8 mouse cellular contexts compared by ENCODE assay signal in the genomic region with DNA sequence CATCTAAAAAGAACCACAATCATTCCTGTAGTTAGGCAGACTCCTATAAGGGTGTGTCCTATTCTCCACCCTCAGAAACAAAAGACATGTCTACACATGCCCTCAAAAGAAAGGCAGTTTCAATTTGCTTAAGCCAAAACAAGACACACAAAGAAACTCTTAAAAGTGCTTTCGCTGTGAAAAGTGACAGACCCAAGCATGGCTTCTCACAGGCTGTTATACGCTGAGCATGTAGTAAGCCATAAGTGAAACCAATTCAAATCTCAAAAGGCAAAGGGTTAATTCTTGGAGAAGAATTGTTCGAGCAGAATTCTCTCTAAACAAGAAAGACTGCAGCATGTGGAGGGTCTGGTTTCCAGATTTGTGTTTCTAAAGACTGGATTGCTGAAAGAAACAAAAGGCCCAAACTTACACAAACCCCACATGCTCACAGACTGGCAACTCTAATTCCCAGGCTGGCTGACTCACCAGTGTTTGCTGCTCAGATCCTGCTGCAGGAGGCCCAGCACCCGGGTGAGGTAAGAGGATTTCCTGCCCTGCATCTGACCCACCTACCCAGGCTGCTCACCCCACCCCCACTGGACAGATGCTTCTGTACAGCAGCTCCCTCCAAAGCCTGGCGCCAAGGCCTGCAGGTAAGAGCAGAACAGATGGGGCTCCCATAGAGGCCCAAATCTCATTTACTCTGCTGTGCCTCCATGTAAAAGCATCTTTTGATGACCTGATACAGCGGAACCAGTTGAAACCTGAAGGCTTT. TPM values are rescaled to one million over a fixed set of nuclear protein-coding genes. Genes with fewer than 3 reads are reported as not detected.
DNase-seq lines count a peak whose midpoint lies in the region; ATAC-seq lines count a peak whose summit lies in the region.

No protein-coding gene starts in this region.

- 35% methylated on average over 6 of the region's 6 CpGs for WGBS in embryonic facial prominence, embryonic 10.5 days
- WGBS in liver, embryonic 12.5 days (ENCODE audit: insufficient replicate concordance), result 50% methylated on average over 6 of the region's 6 CpGs
- WGBS in neural tube, embryonic 11.5 days, result 32% methylated on average over 6 of the region's 6 CpGs

- peak; percentile 46; the same call in 1 of the 2 replicates for ATAC-seq in liver, embryonic 12.5 days
- ATAC-seq in neural tube, embryonic 11.5 days (ENCODE audit: insufficient read depth, low FRiP score, low TSS enrichment), result peak; percentile 77

- peak overlapping the region; percentile 20; the same call in 1 of the 2 replicates for H3K4me3 ChIP-seq in embryonic facial prominence, embryonic 10.5 days
- no peak overlapping the region for H3K4me3 ChIP-seq in liver, embryonic 12.5 days
- H3K4me3 ChIP-seq in neural tube, embryonic 11.5 days (ENCODE audit: low read depth, low read length), result no peak overlapping the region

- no peaks in the 10 kb centered on the region for H3K27me3 ChIP-seq in embryonic facial prominence, embryonic 10.5 days (replicated peaks; ENCODE audit: low read depth, poor library complexity, severe bottlenecking)
- no peaks in the 10 kb centered on the region for H3K27me3 ChIP-seq in liver, embryonic 12.5 days (replicated peaks)
- no peaks in the 10 kb centered on the region for H3K27me3 ChIP-seq in neural tube, embryonic 11.5 days (ENCODE audit: control insufficient read depth, insufficient read depth, low read length)

- no peak overlapping the region for H3K9ac ChIP-seq in liver, embryonic 12.5 days
- no peak overlapping the region for H3K9ac ChIP-seq in neural tube, embryonic 11.5 days (ENCODE audit: low read length)

- H3K27ac ChIP-seq in embryonic facial prominence, embryonic 10.5 days (replicated peaks), result peak overlapping the region; percentile 84
- peak overlapping the region; percentile 31 for H3K27ac ChIP-seq in liver, embryonic 12.5 days
- H3K27ac ChIP-seq in neural tube, embryonic 11.5 days (ENCODE audit: low read depth, low read length), result peak overlapping the region; percentile 45

- peak; percentile 15 for DNase-seq in A20 (ENCODE audit: low read depth, low spot score)
- DNase-seq in adrenal gland, adult 18-20 months (ENCODE audit: low spot score in 2 of 2), result peak; percentile 20 to 33
- DNase-seq in embryonic facial prominence, embryonic 10.5 days (ENCODE audit: low spot score), result peak; percentile 82
- peak; percentile 50 for DNase-seq in heart, adult 8-10 months (ENCODE audit: low spot score)
- peak; percentile 67 for DNase-seq in kidney, adult 9 months
- peak; percentile 65 for DNase-seq in neural tube, embryonic 11.5 days (ENCODE audit: low spot score)
- peak; percentile 58 for DNase-seq in thymus, postnatal 25 days

- H3K9me3 ChIP-seq in embryonic facial prominence, embryonic 10.5 days, result no peaks in the 10 kb centered on the region
- H3K9me3 ChIP-seq in liver, embryonic 12.5 days (replicated peaks), result no peaks in the 10 kb centered on the region
- H3K9me3 ChIP-seq in neural tube, embryonic 11.5 days (ENCODE audit: control insufficient read depth, low read length), result no peaks in the 10 kb centered on the region

- H3K4me2 ChIP-seq in liver, embryonic 12.5 days, result no peak overlapping the region
- no peak overlapping the region for H3K4me2 ChIP-seq in neural tube, embryonic 11.5 days (ENCODE audit: low read depth)

- H3K36me3 ChIP-seq in embryonic facial prominence, embryonic 10.5 days (replicated peaks), result peaks cover 39% of the 10 kb centered on the region
- peaks cover 13% of the 10 kb centered on the region; the same call in 1 of the 2 replicates for H3K36me3 ChIP-seq in liver, embryonic 12.5 days
- H3K36me3 ChIP-seq in neural tube, embryonic 11.5 days (ENCODE audit: control insufficient read depth, insufficient read depth, low read length), result peaks cover 2% of the 10 kb centered on the region; the same call in 1 of the 2 replicates

- peaks cover 32% of the 10 kb centered on the region for H3K4me1 ChIP-seq in embryonic facial prominence, embryonic 10.5 days
- peaks cover 44% of the 10 kb centered on the region for H3K4me1 ChIP-seq in liver, embryonic 12.5 days
- H3K4me1 ChIP-seq in neural tube, embryonic 11.5 days (ENCODE audit: control insufficient read depth, insufficient read depth, low read length), result peaks cover 6% of the 10 kb centered on the region; the same call in 1 of the 2 replicates

RNA-seq across cellular contexts. Expression of gene Lyrm1, which starts 34.1 kb away (rescaled TPM):
- 1 to 10 TPM; 7.4 to 8.9 TPM for total RNA-seq in adrenal gland, adult 18-20 months (2021)
- polyA plus RNA-seq in embryonic facial prominence, embryonic 10.5 days (2016; fragmentation: Nextera tagmentation; extraction: Ambion mirVana), result 8.0 and 8.6 TPM in 2 replicates
- 10 to 100 TPM in 2 of 4 experiments, 1 to 10 TPM in 2; 9.1 to 10.7 (median 10.0) TPM for total RNA-seq in heart, adult 8-10 months (2022)
- 4.3 and 4.6 TPM in 2 replicates for polyA plus RNA-seq in liver, embryonic 12.5 days (2016; fragmentation: Nextera tagmentation; extraction: Ambion mirVana)
- 12.4 and 14.1 TPM in 2 replicates for polyA plus RNA-seq in neural tube, embryonic 11.5 days (2014; fragmentation: Nextera tagmentation; extraction: Ambion mirVana)

RNA-seq across cellular contexts. Expression of gene Dcun1d3, which starts 34.6 kb away (rescaled TPM):
- total RNA-seq in adrenal gland, adult 18-20 months (2021), result 10 to 100 TPM; 39.2 to 43.1 TPM
- polyA plus RNA-seq in embryonic facial prominence, embryonic 10.5 days (2016; fragmentation: Nextera tagmentation; extraction: Ambion mirVana), result 12.3 and 14.1 TPM in 2 replicates
- 10 to 100 TPM in 3 of 4 experiments, 1 to 10 TPM in 1; 9.4 to 16.1 (median 14.2) TPM for total RNA-seq in heart, adult 8-10 months (2022)
- 3.1 and 3.5 TPM in 2 replicates for polyA plus RNA-seq in liver, embryonic 12.5 days (2016; fragmentation: Nextera tagmentation; extraction: Ambion mirVana)
- 10.7 and 14.0 TPM in 2 replicates for polyA plus RNA-seq in neural tube, embryonic 11.5 days (2014; fragmentation: Nextera tagmentation; extraction: Ambion mirVana)

Comparison
In these comparisons a context has a peak if more than half of its experiments do, and no peak if none do; other contexts are left out.
1. DNase-seq: peak in every context shown above with its lines; median percentile 82 in embryonic facial prominence, embryonic 10.5 days; 67 in kidney, adult 9 months; 65 in neural tube, embryonic 11.5 days; 58 in thymus, postnatal 25 days; 50 in heart, adult 8-10 months; 26 in adrenal gland, adult 18-20 months; 15 in A20.
2. H3K27ac ChIP-seq: peak in every context shown above with its lines; median percentile 84 in embryonic facial prominence, embryonic 10.5 days; 45 in neural tube, embryonic 11.5 days; 31 in liver, embryonic 12.5 days.